Mouse (Mus musculus) hindlimb bud, embryonic 11.5 days (tissue): ENCODE measurements around the gene Oprd1.

Experiments used
- DNase-seq: peaks from one replicate; pipeline ENCODE4 v3.0.0-alpha.2; 2012; ENCODE audit warnings: low read depth, low spot score; ENCODE audit errors: extremely low spot score

Gene Oprd1

GRCm38 (mm10) chr4:132062289-132062688 is 82.0 kb downstream of the Oprd1 start:
- no peak for DNase-seq
